Comparison of ENCODE assay signal across 9 mouse cellular contexts in the genomic region with DNA sequence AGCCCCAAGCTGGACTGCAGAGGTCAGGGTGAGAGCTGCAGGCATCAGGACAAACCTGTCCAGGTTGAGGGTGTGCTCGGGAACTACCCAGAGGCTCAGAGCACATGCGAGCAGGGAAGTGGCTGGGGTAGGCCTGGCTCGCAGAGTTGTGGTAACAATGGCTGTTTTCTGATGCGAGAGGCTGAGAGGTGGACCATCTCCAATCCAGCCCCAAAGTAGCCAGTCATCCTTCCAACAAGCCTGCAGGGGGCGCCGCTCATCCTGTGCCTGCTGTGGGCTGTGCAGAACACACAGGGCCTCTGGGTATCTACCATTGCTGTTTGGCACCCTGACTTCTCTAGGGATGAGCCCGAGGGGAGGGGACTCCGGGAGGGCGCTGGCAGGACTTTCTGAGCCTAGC. TPM values are rescaled to one million over a fixed set of nuclear protein-coding genes. Genes with fewer than 3 reads are reported as not detected.
DNase-seq lines count a peak whose midpoint lies in the region; ATAC-seq and TF ChIP-seq lines count a peak whose summit lies in the region.
"Had no signal": no experiment of that assay in that cellular context is flagged by ENCODE, and none has a peak within 500 bp of the region (broad histone marks: within the 10 kb centered on the region; RNA-seq: fewer than 3 reads in every experiment).

No protein-coding gene starts in this region.

- H3K4me2 ChIP-seq in kidney, embryonic 16.5 days (replicated peaks; ENCODE audit: low read depth, low read length) = no peak overlapping the region
- H3K4me2 ChIP-seq in kidney, embryonic 14.5 days (replicated peaks; ENCODE audit: low read depth, low read length) = no peak overlapping the region
- H3K4me2 ChIP-seq: neural tube, embryonic 13.5 days had no signal

- H3K36me3 ChIP-seq in megakaryocyte, embryonic 14.5 days (replicated peaks; ENCODE audit: low read length) = peaks cover 44% of the 10 kb centered on the region
- H3K36me3 ChIP-seq in kidney, embryonic 16.5 days (ENCODE audit: insufficient read depth, low read length) = no peaks in the 10 kb centered on the region
- no peaks in the 10 kb centered on the region for H3K36me3 ChIP-seq in kidney, embryonic 14.5 days (ENCODE audit: control insufficient read depth, insufficient read depth, low read length)
- H3K36me3 ChIP-seq: neural tube, embryonic 13.5 days had no signal

- ATAC-seq in megakaryocyte, adult 5-6 weeks (ENCODE audit: poor library complexity, severe bottlenecking) = no peak
- ATAC-seq in kidney, embryonic 16.5 days (ENCODE audit: low FRiP score, low TSS enrichment) = no peak
- no peak for ATAC-seq in kidney, embryonic 14.5 days (ENCODE audit: low FRiP score, low TSS enrichment)

- no peaks in the 10 kb centered on the region for H3K9me3 ChIP-seq in megakaryocyte, embryonic 14.5 days
- no peaks in the 10 kb centered on the region for H3K9me3 ChIP-seq in kidney, embryonic 16.5 days (ENCODE audit: low read length)
- no peaks in the 10 kb centered on the region for H3K9me3 ChIP-seq in kidney, embryonic 14.5 days (ENCODE audit: control insufficient read depth, low read length)
- H3K9me3 ChIP-seq: neural tube, embryonic 13.5 days had no signal

- no peak overlapping the region for H3K27ac ChIP-seq in embryonic fibroblast, embryonic 13.5 days (ENCODE audit: insufficient read depth, low read length)
- no peak overlapping the region for H3K27ac ChIP-seq in kidney, embryonic 16.5 days (ENCODE audit: low read length)
- no peak overlapping the region for H3K27ac ChIP-seq in kidney, embryonic 14.5 days (ENCODE audit: low read depth, low read length)
- H3K27ac ChIP-seq: neural tube, embryonic 13.5 days had no signal

- DNase-seq in cerebellum, postnatal 10 days = peak; percentile 42 to 53
- DNase-seq in cerebellum, adult 9-10 months = no peak
- peak; percentile 56 for DNase-seq in testis, postnatal 10 days (ENCODE audit: low spot score)

- H3K4me3 ChIP-seq in megakaryocyte, embryonic 14.5 days (replicated peaks) = peak overlapping the region; percentile 69
- no peak overlapping the region for H3K4me3 ChIP-seq in embryonic fibroblast, embryonic 13.5 days (ENCODE audit: insufficient read depth, low read length)
- no peak overlapping the region for H3K4me3 ChIP-seq in kidney, embryonic 16.5 days (ENCODE audit: low read length)
- no peak overlapping the region for H3K4me3 ChIP-seq in kidney, embryonic 14.5 days (ENCODE audit: low read length)
- H3K4me3 ChIP-seq: neural tube, embryonic 13.5 days had no signal

- TF ChIP-seq POLR2A in embryonic fibroblast, embryonic 13.5 days (IDR thresholded peaks at IDR 0.05; ENCODE audit: low read depth, low read length) = no peak

- 74% methylated on average over 9 of the region's 9 CpGs for WGBS in kidney, embryonic 16.5 days
- WGBS in kidney, embryonic 14.5 days = 70% methylated on average over 9 of the region's 9 CpGs

- TF ChIP-seq CTCF in embryonic fibroblast, embryonic 13.5 days (IDR thresholded peaks at IDR 0.05; ENCODE audit: borderline replicate concordance, insufficient read depth, low read length) = 0 out of 2 replicates have a peak, but pooled peaks have one; percentile 16

- peaks cover 100% of the 10 kb centered on the region for H3K4me1 ChIP-seq in megakaryocyte, embryonic 14.5 days
- no peaks in the 10 kb centered on the region for H3K4me1 ChIP-seq in embryonic fibroblast, embryonic 13.5 days (ENCODE audit: control insufficient read depth, insufficient read depth, low read length)
- peaks cover 11% of the 10 kb centered on the region; the same call in 1 of the 2 replicates for H3K4me1 ChIP-seq in kidney, embryonic 16.5 days (ENCODE audit: insufficient read depth, low read length)
- H3K4me1 ChIP-seq in kidney, embryonic 14.5 days (ENCODE audit: control insufficient read depth, insufficient read depth, low read length) = 0 out of 2 replicates have a peak, but pooled peaks cover 10% of the 10 kb centered on the region

- H3K9ac ChIP-seq in kidney, embryonic 16.5 days (replicated peaks; ENCODE audit: low read length) = no peak overlapping the region
- H3K9ac ChIP-seq in kidney, embryonic 14.5 days (ENCODE audit: low read depth, low read length) = no peak overlapping the region

- H3K27me3 ChIP-seq in megakaryocyte, embryonic 14.5 days (replicated peaks) = no peaks in the 10 kb centered on the region
- H3K27me3 ChIP-seq in kidney, embryonic 16.5 days (ENCODE audit: insufficient read depth, low read length) = no peaks in the 10 kb centered on the region
- no peaks in the 10 kb centered on the region for H3K27me3 ChIP-seq in kidney, embryonic 14.5 days (ENCODE audit: control insufficient read depth, insufficient read depth, low read length)
- H3K27me3 ChIP-seq: neural tube, embryonic 13.5 days had no signal

RNA-seq across cellular contexts. Expression of a gene that starts 8.9 kb away (rescaled TPM):
- polyA plus RNA-seq in megakaryocyte, embryonic 14.5 days (2012; ENCODE audit: insufficient read depth, low replicate concordance) = 1,646 and 1,679 TPM in 2 replicates
- 1,305 and 1,385 TPM in 2 replicates for total RNA-seq in megakaryocyte, adult 5-6 weeks (2015)
- 523 and 622 TPM in 2 replicates for total RNA-seq in megakaryocyte, adult 5-6 weeks (2017)
- 317 and 335 TPM in 2 replicates for polyA plus RNA-seq in embryonic fibroblast, embryonic 13.5 days (2011; ENCODE audit: insufficient read length, low read depth, missing spikeins)
- 389 and 435 TPM in 2 replicates for polyA plus RNA-seq in kidney, embryonic 16.5 days (2015; fragmentation: Nextera tagmentation; extraction: Ambion mirVana)
- polyA plus RNA-seq in kidney, embryonic 14.5 days (2014; fragmentation: Nextera tagmentation; extraction: Ambion mirVana) = 424 TPM in 2 replicates

RNA-seq across cellular contexts. Expression of a gene that starts 17.3 kb away (rescaled TPM):
- polyA plus RNA-seq in megakaryocyte, embryonic 14.5 days (2012; ENCODE audit: insufficient read depth, low replicate concordance) = 69.8 and 175 TPM in 2 replicates
- total RNA-seq in megakaryocyte, adult 5-6 weeks (2015) = 0.89 and 1.8 TPM in 2 replicates
- total RNA-seq in megakaryocyte, adult 5-6 weeks (2017) = 1.7 and 2.9 TPM in 2 replicates
- 2.6 TPM in 2 replicates for polyA plus RNA-seq in embryonic fibroblast, embryonic 13.5 days (2011; ENCODE audit: insufficient read length, low read depth, missing spikeins)
- polyA plus RNA-seq in kidney, embryonic 16.5 days (2015; fragmentation: Nextera tagmentation; extraction: Ambion mirVana) = 13.5 and 13.8 TPM in 2 replicates
- polyA plus RNA-seq in kidney, embryonic 14.5 days (2014; fragmentation: Nextera tagmentation; extraction: Ambion mirVana) = 9.3 and 12.4 TPM in 2 replicates

RNA-seq across cellular contexts. Expression of a gene that starts 24.8 kb away (rescaled TPM):
- 77.0 and 307 TPM in 2 replicates for polyA plus RNA-seq in megakaryocyte, embryonic 14.5 days (2012; ENCODE audit: insufficient read depth, low replicate concordance)
- 2,426 and 2,524 TPM in 2 replicates for total RNA-seq in megakaryocyte, adult 5-6 weeks (2015)
- 3,236 and 3,524 TPM in 2 replicates for total RNA-seq in megakaryocyte, adult 5-6 weeks (2017)
- 1.0 and 6.0 TPM in 2 replicates for polyA plus RNA-seq in embryonic fibroblast, embryonic 13.5 days (2011; ENCODE audit: insufficient read length, low read depth, missing spikeins)
- 7.4 and 7.6 TPM in 2 replicates for polyA plus RNA-seq in kidney, embryonic 16.5 days (2015; fragmentation: Nextera tagmentation; extraction: Ambion mirVana)
- polyA plus RNA-seq in kidney, embryonic 14.5 days (2014; fragmentation: Nextera tagmentation; extraction: Ambion mirVana) = 8.9 and 12.1 TPM in 2 replicates

RNA-seq across cellular contexts. Expression of a gene that starts 59.0 kb away (rescaled TPM):
- polyA plus RNA-seq in megakaryocyte, embryonic 14.5 days (2012; ENCODE audit: insufficient read depth, low replicate concordance) = not detected in 2 replicates
- total RNA-seq in megakaryocyte, adult 5-6 weeks (2015) = 1.1 and 1.9 TPM in 2 replicates
- total RNA-seq in megakaryocyte, adult 5-6 weeks (2017) = 0.04 and 0.15 TPM in 2 replicates
- polyA plus RNA-seq in embryonic fibroblast, embryonic 13.5 days (2011; ENCODE audit: insufficient read length, low read depth, missing spikeins) = not detected in 2 replicates
- polyA plus RNA-seq in kidney, embryonic 16.5 days (2015; fragmentation: Nextera tagmentation; extraction: Ambion mirVana) = 4.2 and 4.5 TPM in 2 replicates
- 4.5 and 6.0 TPM in 2 replicates for polyA plus RNA-seq in kidney, embryonic 14.5 days (2014; fragmentation: Nextera tagmentation; extraction: Ambion mirVana)
